Mouse (Mus musculus): Measurements from ENCODE around the gene Trpc4.

DNA sequence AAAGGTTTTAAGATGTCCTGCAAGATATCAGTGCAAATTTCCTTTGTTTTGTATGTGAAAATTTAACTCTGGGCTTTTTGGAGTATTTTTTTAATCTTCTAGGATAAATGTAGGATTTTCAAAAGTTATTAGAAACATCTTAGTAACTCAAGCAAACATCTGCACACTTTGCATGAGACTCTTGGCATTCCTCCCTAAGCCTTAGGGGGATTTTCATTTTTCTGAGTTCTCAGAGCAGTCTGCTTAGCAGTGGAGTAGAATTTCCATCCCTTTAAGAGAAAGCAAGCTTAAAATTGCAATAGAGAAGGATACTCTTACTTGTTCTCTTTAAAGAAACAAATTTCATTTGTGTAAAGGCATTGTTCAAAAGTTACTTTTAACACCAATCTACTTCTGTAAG lies 205.8 kb downstream of the Trpc4 start:
- TF ChIP-seq GATA1 (IDR thresholded peaks at IDR 0.05; ENCODE audit: low read length): no peak
- TF ChIP-seq TAL1 (IDR thresholded peaks at IDR 0.05; ENCODE audit: low read length): no peak
